Mouse (Mus musculus) v-Abl transformed pro-B cells (cell line): Measurements from ENCODE around the gene Nfyc.

Experiments
- in situ Hi-C, 2 experiments: fragments of 400-800 bp; cut with MboI; formaldehyde crosslinking; loops; one replicate each; pipeline ENCODE4 v1.15.1; 2025; ENCODE audit not compliant: unreplicated experiment in 2 of 2

The Nfyc gene

GRCm38 (mm10) chr4:120790027-120790426, 41.3 kb downstream of the Nfyc start:
- in situ Hi-C loops = no loop called here

- in situ Hi-C loops = loop anchor here in 1 of 2 experiments (10.0 kb wide), 2 partner anchors 149 to 371 kb away; no protein-coding TSS in a partner anchor
Measured at GRCm38 (mm10) chr4:120755801-120756200, 75.6 kb downstream of the Nfyc start.

GRCm38 (mm10) chr4:120755299-120755698, 76.1 kb downstream of the Nfyc start:
- in situ Hi-C loops = loop anchor here in 1 of 2 experiments (10.0 kb wide), 2 partner anchors 150 to 370 kb away; no protein-coding TSS in a partner anchor

GRCm38 (mm10) chr4:120749601-120750000, 81.8 kb downstream of the Nfyc start:
- in situ Hi-C loops = no loop called here

GRCm38 (mm10) chr4:120747941-120748866, 83.2 kb downstream of the Nfyc start, which contains the start of gene Kcnq4:
TSS of gene Kcnq4 (minus strand) at chr4:120748612.
- in situ Hi-C loops = no loop called here

- in situ Hi-C loops = no loop called here
Measured at GRCm38 (mm10) chr4:120747243-120747792, 84.1 kb downstream of the Nfyc start.

- in situ Hi-C loops = no loop called here
Measured at GRCm38 (mm10) chr4:120746552-120747150, 84.7 kb downstream of the Nfyc start.

GRCm38 (mm10) chr4:120745731-120746551, 85.4 kb downstream of the Nfyc start:
- in situ Hi-C loops = no loop called here

- in situ Hi-C loops = no loop called here
Measured at GRCm38 (mm10) chr4:120743636-120744035, 87.7 kb downstream of the Nfyc start.

- in situ Hi-C loops = no loop called here
Measured at GRCm38 (mm10) chr4:120741303-120741702, 90.1 kb downstream of the Nfyc start.

GRCm38 (mm10) chr4:120734012-120734622, 97.3 kb downstream of the Nfyc start:
- in situ Hi-C loops = no loop called here

GRCm38 (mm10) chr4:120732737-120733136, 98.6 kb downstream of the Nfyc start:
- in situ Hi-C loops = no loop called here

- in situ Hi-C loops = no loop called here
Measured at GRCm38 (mm10) chr4:120731030-120731644, 100.2 kb downstream of the Nfyc start.

GRCm38 (mm10) chr4:120730574-120730973, 100.8 kb downstream of the Nfyc start:
- in situ Hi-C loops = no loop called here

GRCm38 (mm10) chr4:120730146-120730545, 101.2 kb downstream of the Nfyc start:
- in situ Hi-C loops = no loop called here

GRCm38 (mm10) chr4:120729441-120729840, 101.9 kb downstream of the Nfyc start:
- in situ Hi-C loops = no loop called here

- in situ Hi-C loops = no loop called here
Measured at GRCm38 (mm10) chr4:120727842-120728241, 103.5 kb downstream of the Nfyc start.

- in situ Hi-C loops = no loop called here
Measured at GRCm38 (mm10) chr4:120726174-120726573, 105.2 kb downstream of the Nfyc start.

GRCm38 (mm10) chr4:120725516-120726090, 105.8 kb downstream of the Nfyc start:
- in situ Hi-C loops = no loop called here
